Mouse (Mus musculus) forebrain, embryonic 13.5 days (tissue): ENCODE measurements around the gene Prdm15. TPM values are rescaled to one million over a fixed set of nuclear protein-coding genes. Genes with fewer than 3 reads are reported as not detected.

ENCODE experiments used
- ATAC-seq: fragments of 200-750 bp; cut with Nextera tagmentation; 2 replicates; pipeline ENCODE4 v1.8.0; 2017
- H3K27ac ChIP-seq: fragments of 300-500 bp; sonication (generic); 2 replicates; pipeline ENCODE4 v1.5.1; 2015; ENCODE audit warnings: inconsistent platforms, mild to moderate bottlenecking, moderate library complexity
- H3K27me3 ChIP-seq: fragments of 300-500 bp; sonication (generic); 2 replicates; pipeline ENCODE4 v1.6.1; 2015; ENCODE audit warnings: mild to moderate bottlenecking, inconsistent platforms
- H3K36me3 ChIP-seq: fragments of 300-500 bp; sonication (generic); 2 replicates; pipeline ENCODE4 v1.6.1; 2015; ENCODE audit warnings: mild to moderate bottlenecking, inconsistent platforms; ENCODE audit not compliant: poor library complexity, severe bottlenecking
- H3K4me1 ChIP-seq: fragments of 300-500 bp; sonication (generic); 2 replicates; pipeline ENCODE4 v1.6.1; 2015; ENCODE audit warnings: inconsistent platforms
- H3K4me2 ChIP-seq: fragments of 300-500 bp; sonication (generic); 2 replicates; pipeline ENCODE4 v1.6.1; 2015; ENCODE audit warnings: inconsistent platforms, mild to moderate bottlenecking, moderate library complexity
- H3K4me3 ChIP-seq: fragments of 300-500 bp; sonication (generic); 2 replicates; pipeline ENCODE4 v1.5.1; 2015; ENCODE audit warnings: mild to moderate bottlenecking, inconsistent platforms
- H3K9ac ChIP-seq: fragments of 300-500 bp; sonication (generic); 2 replicates; pipeline ENCODE4 v1.6.1; 2015; ENCODE audit warnings: mild to moderate bottlenecking, inconsistent platforms
- H3K9me3 ChIP-seq: fragments of 300-500 bp; sonication (generic); replicated peaks from 2 replicates; pipeline ENCODE4 v1.6.1; 2016; ENCODE audit warnings: inconsistent platforms
- WGBS: fragments of 180-500 bp; shearing (Covaris S2); methylation state at CpG from one replicate; pipeline ENCODE4 v1.1.7; 2015; 5-methylcytosine and 5-hydroxymethylcytosine counted together
- microRNA-seq: library from miRNA; unstranded; fragments of <30 nt; microRNA quantifications from one replicate; pipeline ENCODE4, GENCODE M21; 2016
- polyA plus RNA-seq: library from polyadenylated mRNA; unstranded; fragments of >200 nt; fragmentation: Nextera tagmentation; extraction: Ambion mirVana; gene quantifications from 2 replicates; pipeline ENCODE4 v1.2.1, GENCODE M21; 2015

Gene Prdm15
- polyA plus RNA-seq, 1 experiment from 2014 or later: 16.8 TPM

GRCm38 (mm10) chr16:97763061-97763989 lies 88.3 kb downstream of the Prdm15 start, which contains the start of gene Ripk4:
TSS of gene Ripk4 (minus strand) at chr16:97763787.
- H3K9ac ChIP-seq: peak within 1 kb of the TSS; percentile 48
- H3K4me2 ChIP-seq: peak within 1 kb of the TSS; percentile 82
- peak; percentile 70 for ATAC-seq
- H3K4me1 ChIP-seq: peaks cover 12% of the 10 kb centered on the region
- no peak within 1 kb of the TSS for H3K27ac ChIP-seq
- peak within 1 kb of the TSS; percentile 48 for H3K4me3 ChIP-seq
- H3K36me3 ChIP-seq: no peaks in the 10 kb centered on the region
- WGBS: under 1% methylated on average over 82 of the region's 88 CpGs
- no peaks in the 10 kb centered on the region for H3K9me3 ChIP-seq
- peaks cover 58% of the 10 kb centered on the region for H3K27me3 ChIP-seq

- WGBS: 42% methylated on average over 2 of the region's 2 CpGs
Observed at GRCm38 (mm10) chr16:97761782-97762181, 89.9 kb downstream of the Prdm15 start.

GRCm38 (mm10) chr16:97759681-97760080 lies 92.0 kb downstream of the Prdm15 start:
- Histone ChIP-seq H3K9me3 (no peaks in the 10 kb centered on the region), H3K36me3 (no peaks in the 10 kb centered on the region), H3K4me2 (no peak overlapping the region), H3K4me1 (peaks cover 12% of the 10 kb centered on the region), H3K4me3 (no peak overlapping the region), H3K27me3 (peaks cover 41% of the 10 kb centered on the region), H3K27ac (no peak overlapping the region), H3K9ac (no peak overlapping the region)
- WGBS: 9% methylated on average over 3 of the region's 3 CpGs
- ATAC-seq: no peak

More at GRCm38 (mm10) chr16:97761782-97762181, 89.9 kb downstream of the Prdm15 start:
- no peak for ATAC-seq
- Histone ChIP-seq H3K36me3 (no peaks in the 10 kb centered on the region), H3K4me1 (peaks cover 12% of the 10 kb centered on the region), H3K27me3 (peaks cover 58% of the 10 kb centered on the region), H3K9ac (no peak overlapping the region), H3K27ac (no peak overlapping the region), H3K4me3 (no peak overlapping the region), H3K4me2 (no peak overlapping the region), H3K9me3 (no peaks in the 10 kb centered on the region)

- Histone ChIP-seq H3K9ac (no peak overlapping the region), H3K36me3 (no peaks in the 10 kb centered on the region), H3K4me2 (no peak overlapping the region), H3K4me1 (peaks cover 5% of the 10 kb centered on the region), H3K9me3 (no peaks in the 10 kb centered on the region), H3K4me3 (no peak overlapping the region), H3K27me3 (peaks cover 27% of the 10 kb centered on the region), H3K27ac (no peak overlapping the region)
- WGBS: 84% methylated on average over 2 of the region's 2 CpGs
- ATAC-seq: no peak
Observed at GRCm38 (mm10) chr16:97758288-97758687, 93.4 kb downstream of the Prdm15 start.

GRCm38 (mm10) chr16:97756460-97756859 lies 95.2 kb downstream of the Prdm15 start:
- Histone ChIP-seq H3K4me2 (no peak overlapping the region), H3K36me3 (no peaks in the 10 kb centered on the region), H3K27me3 (peaks cover 9% of the 10 kb centered on the region), H3K27ac (no peak overlapping the region), H3K4me1 (no peaks in the 10 kb centered on the region), H3K4me3 (no peak overlapping the region), H3K9ac (no peak overlapping the region), H3K9me3 (no peaks in the 10 kb centered on the region)
- ATAC-seq: no peak
- WGBS: 86% methylated on average over 2 of the region's 2 CpGs

GRCm38 (mm10) chr16:97752316-97752941 lies 99.2 kb downstream of the Prdm15 start:
- Histone ChIP-seq H3K4me2 (no peak overlapping the region), H3K9ac (no peak overlapping the region), H3K27me3 (no peaks in the 10 kb centered on the region), H3K4me3 (no peak overlapping the region), H3K9me3 (no peaks in the 10 kb centered on the region), H3K27ac (no peak overlapping the region), H3K4me1 (no peaks in the 10 kb centered on the region), H3K36me3 (no peaks in the 10 kb centered on the region)
- WGBS: 96% methylated on average over 3 of the region's 3 CpGs
- no peak for ATAC-seq

GRCm38 (mm10) chr16:97751884-97752283 lies 99.8 kb downstream of the Prdm15 start:
- Histone ChIP-seq H3K9ac (no peak overlapping the region), H3K4me2 (no peak overlapping the region), H3K4me3 (no peak overlapping the region), H3K27me3 (no peaks in the 10 kb centered on the region), H3K9me3 (no peaks in the 10 kb centered on the region), H3K27ac (no peak overlapping the region), H3K36me3 (no peaks in the 10 kb centered on the region), H3K4me1 (no peaks in the 10 kb centered on the region)
- no peak for ATAC-seq
- 89% methylated on average over 8 of the region's 8 CpGs for WGBS

GRCm38 (mm10) chr16:97748421-97748820 lies 103.2 kb downstream of the Prdm15 start:
- H3K9me3 ChIP-seq: no peaks in the 10 kb centered on the region
- H3K4me3 ChIP-seq: no peak overlapping the region
- no peaks in the 10 kb centered on the region for H3K4me1 ChIP-seq
- ATAC-seq: no peak
- H3K27me3 ChIP-seq: no peaks in the 10 kb centered on the region
- WGBS: 90% methylated on average over 6 of the region's 6 CpGs
- H3K4me2 ChIP-seq: no peak overlapping the region
- no peaks in the 10 kb centered on the region for H3K36me3 ChIP-seq
- no peak overlapping the region for H3K27ac ChIP-seq
- H3K9ac ChIP-seq: no peak overlapping the region

Small RNA genes lying within 50 kb of the gene (microRNA-seq; reads per million reads assigned to microRNA genes)
- gene Mir6964: not detected

Other genes starting within 250 kb of the Prdm15 start
- not detected in 2 replicates for gene Tmprss2, start 240.7 kb downstream of the Prdm15 start, polyA plus RNA-seq
- gene Ripk4, start 88.1 kb downstream of the Prdm15 start, polyA plus RNA-seq: 0.25 and 0.33 TPM in 2 replicates
- gene C2cd2, start 110.7 kb upstream of the Prdm15 start, polyA plus RNA-seq: 10.0 and 11.2 TPM in 2 replicates
- 12.6 and 12.9 TPM in 2 replicates for gene Zbtb21, start 110.8 kb upstream of the Prdm15 start, polyA plus RNA-seq
- 18.2 and 25.3 TPM in 2 replicates for gene B230307C23Rik, start 145.5 kb upstream of the Prdm15 start, polyA plus RNA-seq
- gene A630089N07Rik, start 230.6 kb upstream of the Prdm15 start, polyA plus RNA-seq: 21.7 and 23.6 TPM in 2 replicates